Mouse (Mus musculus): ENCODE results near the gene Ttll13. TPM values are rescaled to one million over a fixed set of nuclear protein-coding genes. Genes with fewer than 3 reads are reported as not detected.

The Ttll13 gene
- total and polyA plus RNA-seq, 2 experiments from 2014 or later = 0.48 to 1.4 TPM

GRCm38 (mm10) chr7:80287736-80288135 is 41.6 kb downstream of the Ttll13 start:
- Histone ChIP-seq H3K4me1 (ENCODE audit: insufficient read depth) (no peaks in the 10 kb centered on the region), H3K36me3 (ENCODE audit: insufficient read depth) (peaks cover 73% of the 10 kb centered on the region), H3K9me3 (ENCODE audit: low read length) (no peaks in the 10 kb centered on the region), H3K27me3 (ENCODE audit: insufficient read depth, low read length) (no peaks in the 10 kb centered on the region), H3K9ac (no peak overlapping the region), H3K4me3 (ENCODE audit: low read depth, low read length) (no peak overlapping the region), H3K27ac (ENCODE audit: low read depth, low read length) (no peak overlapping the region), H3K4me2 (ENCODE audit: low read depth) (no peak overlapping the region)
- TF ChIP-seq CTCF (IDR thresholded peaks at IDR 0.05; ENCODE audit: low read depth) = no peak
- DNase-seq = no peak
- no peak for ATAC-seq
- WGBS = 89% methylated on average over 10 of the region's 10 CpGs

GRCm38 (mm10) chr7:80294062-80294763 is 48.0 kb downstream of the Ttll13 start, which contains the start of gene Prc1:
TSS of gene Prc1 (plus strand) at chr7:80294450.
- no peak for TF ChIP-seq CTCF (IDR thresholded peaks at IDR 0.05; ENCODE audit: low read depth)

GRCm38 (mm10) chr7:80294764-80295648 is 48.8 kb downstream of the Ttll13 start:
- ATAC-seq = no peak

More at GRCm38 (mm10) chr7:80294062-80294763, 48.0 kb downstream of the Ttll13 start, which contains the start of gene Prc1:
- no peaks in the 10 kb centered on the region for H3K9me3 ChIP-seq (ENCODE audit: low read length)
- no peaks in the 10 kb centered on the region for H3K4me1 ChIP-seq (ENCODE audit: insufficient read depth)
- peak within 1 kb of the TSS; percentile 98 for H3K4me2 ChIP-seq (ENCODE audit: low read depth)
- peak within 1 kb of the TSS; percentile 40 for H3K27ac ChIP-seq (ENCODE audit: low read depth, low read length)
- H3K9ac ChIP-seq = peak within 1 kb of the TSS; percentile 51
- H3K4me3 ChIP-seq (ENCODE audit: low read depth, low read length) = peak within 1 kb of the TSS; percentile 73
- no peaks in the 10 kb centered on the region for H3K27me3 ChIP-seq (ENCODE audit: insufficient read depth, low read length)
- WGBS = under 1% methylated on average over 52 of the region's 52 CpGs
- ATAC-seq = peak; percentile 99
- H3K36me3 ChIP-seq (ENCODE audit: insufficient read depth) = peaks cover 16% of the 10 kb centered on the region
- peak; percentile 98 for DNase-seq

GRCm38 (mm10) chr7:80296462-80296861 is 50.3 kb downstream of the Ttll13 start:
- no peaks in the 10 kb centered on the region for H3K9me3 ChIP-seq (ENCODE audit: low read length)
- H3K9ac ChIP-seq = no peak overlapping the region
- H3K4me2 ChIP-seq (ENCODE audit: low read depth) = no peak overlapping the region
- H3K4me1 ChIP-seq (ENCODE audit: insufficient read depth) = no peaks in the 10 kb centered on the region
- no peaks in the 10 kb centered on the region for H3K27me3 ChIP-seq (ENCODE audit: insufficient read depth, low read length)
- H3K27ac ChIP-seq (ENCODE audit: low read depth, low read length) = no peak overlapping the region
- DNase-seq (no peak), ATAC-seq (no peak)
- H3K4me3 ChIP-seq (ENCODE audit: low read depth, low read length) = no peak overlapping the region
- 0 out of 2 replicates have a peak, but pooled peaks cover 4% of the 10 kb centered on the region for H3K36me3 ChIP-seq (ENCODE audit: insufficient read depth)
- WGBS = 88% methylated on average over 6 of the region's 6 CpGs
- no peak for TF ChIP-seq CTCF (IDR thresholded peaks at IDR 0.05; ENCODE audit: low read depth)

More at GRCm38 (mm10) chr7:80294764-80295648, 48.8 kb downstream of the Ttll13 start:
- no peak for TF ChIP-seq CTCF (IDR thresholded peaks at IDR 0.05; ENCODE audit: low read depth)
- DNase-seq = no peak
- H3K9me3 ChIP-seq (ENCODE audit: low read length) = no peaks in the 10 kb centered on the region
- peak overlapping the region; percentile 51 for H3K9ac ChIP-seq
- H3K4me3 ChIP-seq (ENCODE audit: low read depth, low read length) = peak overlapping the region; percentile 73
- no peaks in the 10 kb centered on the region for H3K27me3 ChIP-seq (ENCODE audit: insufficient read depth, low read length)
- 7% methylated on average over 37 of the region's 37 CpGs for WGBS
- H3K27ac ChIP-seq (ENCODE audit: low read depth, low read length) = no peak overlapping the region
- peak overlapping the region; percentile 98 for H3K4me2 ChIP-seq (ENCODE audit: low read depth)
- no peaks in the 10 kb centered on the region for H3K4me1 ChIP-seq (ENCODE audit: insufficient read depth)
- peaks cover 13% of the 10 kb centered on the region for H3K36me3 ChIP-seq (ENCODE audit: insufficient read depth)

- no peak for ATAC-seq
- WGBS = 64% methylated on average over 3 of the region's 3 CpGs
Observed at GRCm38 (mm10) chr7:80297041-80297440, 50.9 kb downstream of the Ttll13 start.

GRCm38 (mm10) chr7:80298754-80299153 is 52.6 kb downstream of the Ttll13 start:
- no peaks in the 10 kb centered on the region for H3K9me3 ChIP-seq (ENCODE audit: low read length)
- no peak overlapping the region for H3K4me2 ChIP-seq (ENCODE audit: low read depth)
- DNase-seq (no peak), ATAC-seq (no peak)
- TF ChIP-seq CTCF (IDR thresholded peaks at IDR 0.05; ENCODE audit: low read depth) = no peak
- no peaks in the 10 kb centered on the region for H3K4me1 ChIP-seq (ENCODE audit: insufficient read depth)
- H3K36me3 ChIP-seq (ENCODE audit: insufficient read depth) = no peaks in the 10 kb centered on the region
- H3K27ac ChIP-seq (ENCODE audit: low read depth, low read length) = no peak overlapping the region
- H3K4me3 ChIP-seq (ENCODE audit: low read depth, low read length) = no peak overlapping the region
- no peak overlapping the region for H3K9ac ChIP-seq
- no peaks in the 10 kb centered on the region for H3K27me3 ChIP-seq (ENCODE audit: insufficient read depth, low read length)
- WGBS = 92% methylated on average over 4 of the region's 4 CpGs

More at GRCm38 (mm10) chr7:80297041-80297440, 50.9 kb downstream of the Ttll13 start:
- Histone ChIP-seq H3K27me3 (ENCODE audit: insufficient read depth, low read length) (no peaks in the 10 kb centered on the region), H3K4me1 (ENCODE audit: insufficient read depth) (no peaks in the 10 kb centered on the region), H3K27ac (ENCODE audit: low read depth, low read length) (no peak overlapping the region), H3K9ac (no peak overlapping the region), H3K4me3 (ENCODE audit: low read depth, low read length) (no peak overlapping the region), H3K36me3 (ENCODE audit: insufficient read depth) (no peaks in the 10 kb centered on the region), H3K9me3 (ENCODE audit: low read length) (no peaks in the 10 kb centered on the region), H3K4me2 (ENCODE audit: low read depth) (no peak overlapping the region)
- no peak for TF ChIP-seq CTCF (IDR thresholded peaks at IDR 0.05; ENCODE audit: low read depth)
- no peak for DNase-seq
